Mouse (Mus musculus): ENCODE measurements around the gene Flcn.

DNA sequence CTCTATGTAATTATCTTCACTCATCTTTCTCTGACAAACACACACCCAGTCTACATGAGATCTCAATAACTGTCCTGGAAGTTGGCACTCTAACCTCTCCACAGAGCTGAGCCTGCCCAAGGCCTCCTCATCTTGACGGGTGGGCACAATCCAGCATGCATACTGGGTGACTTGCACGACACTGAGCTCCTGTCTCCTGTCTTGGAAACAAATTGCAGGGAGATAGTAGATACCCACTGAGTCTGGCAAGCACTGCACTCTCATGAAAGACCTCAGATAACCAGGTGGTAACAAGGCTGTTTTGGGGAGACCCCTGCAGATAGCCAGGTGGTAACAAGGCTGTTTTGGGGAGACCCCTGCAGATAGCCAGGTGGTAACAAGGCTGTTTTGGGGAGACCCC is 37.5 kb downstream of the Flcn start:
- no peak for TF ChIP-seq CTCF (IDR thresholded peaks at IDR 0.05)
- TF ChIP-seq POLR2A (IDR thresholded peaks at IDR 0.05; ENCODE audit: insufficient read depth, low read depth, low read length) = no peak

All from heart, adult 2 months (tissue).